Mouse (Mus musculus): Measurements from ENCODE around the gene Ankrd33.

DNA sequence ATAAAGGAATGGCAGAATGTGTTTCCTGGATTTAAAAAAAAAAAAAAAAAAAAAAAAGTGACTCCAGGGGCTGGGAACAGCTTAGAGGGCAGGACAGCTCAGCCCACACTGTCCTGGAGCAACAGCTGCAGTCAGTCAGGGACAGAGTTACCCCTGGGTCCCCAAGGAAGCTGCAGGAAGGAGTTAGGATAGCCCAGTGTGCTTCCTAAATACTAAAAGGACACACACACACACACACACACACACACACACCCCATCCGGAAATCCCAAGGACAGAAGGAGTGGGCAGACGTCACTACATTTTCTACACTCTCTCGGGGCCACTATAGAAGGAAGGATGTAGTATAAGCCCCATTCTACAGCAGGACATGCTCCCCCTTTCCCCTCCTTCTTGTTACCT lies 47.5 kb upstream of the Ankrd33 start:
- TF ChIP-seq POLR2AphosphoS5 (IDR thresholded peaks at IDR 0.05; ENCODE audit: insufficient replicate concordance, low read depth, low read length) (no peak), CTCF (IDR thresholded peaks at IDR 0.05; ENCODE audit: low read depth, low read length) (no peak), GATA2 (IDR thresholded peaks at IDR 0.05; ENCODE audit: borderline replicate concordance, low read depth, low read length) (no peak)

Measured in G1E (cell line).